9 mouse cellular contexts compared by ENCODE assay signal in genomic region chr5:67011043-67011870, GRCm38 (mm10).
DNase-seq lines count a peak whose midpoint lies in the region; ATAC-seq lines count a peak whose summit lies in the region.
"Had no signal": no experiment of that assay in that cellular context is flagged by ENCODE, and none has a peak within 500 bp of the region (broad histone marks: within the 10 kb centered on the region; RNA-seq: fewer than 3 reads in every experiment).

No protein-coding gene starts in this region.

- intact Hi-C loops in heart, postnatal 36 days (cut with DNase I) = loop anchor here (2.0 to 10.0 kb wide), 2 partner anchors 308 to 616 kb away; no protein-coding TSS in a partner anchor

- no peak for ATAC-seq in granulocyte monocyte progenitor cell, adult 5-6 weeks (replicated peaks; ENCODE audit: poor library complexity, severe bottlenecking)
- ATAC-seq in intestine, embryonic 15.5 days = no peak

- H3K36me3 ChIP-seq in intestine, embryonic 15.5 days = no peaks in the 10 kb centered on the region

- H3K27ac ChIP-seq in intestine, embryonic 15.5 days = no peak overlapping the region
- H3K27ac ChIP-seq: liver, embryonic 14.5 days had no signal

- H3K27me3 ChIP-seq in intestine, embryonic 15.5 days (replicated peaks) = no peaks in the 10 kb centered on the region

- no peaks in the 10 kb centered on the region for H3K9me3 ChIP-seq in intestine, embryonic 15.5 days

- WGBS in intestine, embryonic 15.5 days = 89% methylated on average over 16 of the region's 16 CpGs

- no peak overlapping the region for H3K4me3 ChIP-seq in intestine, embryonic 15.5 days (replicated peaks)

- peak; percentile 30 to 60 for DNase-seq in layer of hippocampus, postnatal 14 days (ENCODE audit: low spot score in 2 of 2)
- DNase-seq in layer of hippocampus, adult 9-11 months = no peak
- DNase-seq in adrenal gland, postnatal 36 days = peak; percentile 75 to 78
- DNase-seq in cerebellum, postnatal 14 days = peak; percentile 89 to 90
- peak; percentile 58 to 66 for DNase-seq in heart, postnatal 36 days
- DNase-seq: kidney, postnatal 14 days had no signal

- H3K9ac ChIP-seq in intestine, embryonic 15.5 days = no peak overlapping the region
- H3K9ac ChIP-seq: liver, embryonic 14.5 days had no signal

- H3K4me1 ChIP-seq in intestine, embryonic 15.5 days (replicated peaks) = no peaks in the 10 kb centered on the region

- H3K4me2 ChIP-seq in intestine, embryonic 15.5 days (replicated peaks) = no peak overlapping the region
